Mouse (Mus musculus): Measurements from ENCODE around the gene Tlk2.
"Not testable (repeated sequence)": the region's sequence is repeated elsewhere in the genome, so short reads cannot be mapped to it uniquely, and the experiment has no call there.

Tlk2 gene

GRCm38 (mm10) chr11:105178516-105178915 is at the start of gene Tlk2:
TSS of gene Tlk2 (plus strand) at chr11:105178807.
- no peak for DNase-seq (ENCODE audit: low read depth)

GRCm38 (mm10) chr11:105135692-105136091 is 42.9 kb upstream of the Tlk2 start:
- DNase-seq (ENCODE audit: low read depth) = no peak

DNA sequence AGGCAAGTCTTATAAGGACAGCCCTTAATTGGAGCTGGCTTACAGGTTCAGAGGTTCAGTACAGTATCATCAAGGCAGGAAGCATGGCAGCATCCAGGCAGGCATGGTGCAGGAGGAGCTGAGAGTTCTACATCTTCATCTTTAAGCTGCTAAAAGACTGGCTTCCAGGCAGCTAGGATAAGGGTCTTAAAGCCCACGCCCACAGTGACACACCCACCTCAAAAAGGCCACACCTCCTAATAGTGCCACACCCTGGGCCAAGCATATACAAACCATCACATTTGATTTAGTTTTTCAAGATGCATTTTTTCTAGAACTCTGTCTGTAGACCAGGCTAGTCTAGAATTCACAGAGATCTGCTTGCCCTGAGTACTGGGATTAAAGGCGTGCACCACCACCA is 41.4 kb upstream of the Tlk2 start:
- not testable (repeated sequence) for DNase-seq (ENCODE audit: low read depth)

DNA sequence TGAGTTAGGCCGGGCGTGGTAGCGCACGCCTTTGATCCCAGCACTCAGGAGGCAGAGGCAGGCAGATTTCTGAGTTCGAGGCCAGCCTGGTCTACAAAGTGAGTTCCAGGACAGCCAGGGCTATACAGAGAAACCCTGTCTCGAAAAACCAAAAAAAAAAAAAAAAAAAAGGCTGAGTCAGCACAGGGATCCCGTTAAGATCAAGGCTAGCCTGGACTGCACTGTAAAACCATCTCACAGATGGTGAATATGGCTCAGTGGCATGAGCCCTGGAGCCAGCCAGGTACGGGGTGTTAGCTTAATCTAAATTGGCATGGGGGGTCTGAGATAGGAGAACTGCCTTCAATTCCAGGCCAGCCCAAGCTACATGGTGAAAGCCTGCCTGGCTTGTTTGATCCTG is 38.1 kb upstream of the Tlk2 start:
- not testable (repeated sequence) for DNase-seq (ENCODE audit: low read depth)

GRCm38 (mm10) chr11:105141115-105141514 is 37.5 kb upstream of the Tlk2 start:
- DNase-seq (ENCODE audit: low read depth) = no peak

DNA sequence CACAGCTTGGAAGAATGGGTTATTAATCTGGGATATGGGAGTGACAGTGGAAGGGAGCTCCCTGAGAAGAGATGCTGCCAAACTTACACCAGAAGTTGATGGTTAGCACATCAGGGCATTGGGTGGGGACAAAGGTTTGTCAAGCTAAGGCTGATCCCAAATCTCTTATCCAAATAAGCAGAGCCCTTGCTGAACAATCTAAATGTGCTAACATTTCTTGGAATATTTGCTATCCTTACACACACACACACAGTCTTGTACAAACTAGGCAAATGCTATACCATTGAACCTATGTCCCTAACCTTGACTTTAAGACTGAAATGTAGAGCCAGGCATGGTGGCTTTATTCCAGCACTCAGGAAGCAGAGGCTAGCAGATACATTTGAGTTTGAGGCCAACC is 35.0 kb upstream of the Tlk2 start:
- DNase-seq (ENCODE audit: low read depth) = no peak

DNA sequence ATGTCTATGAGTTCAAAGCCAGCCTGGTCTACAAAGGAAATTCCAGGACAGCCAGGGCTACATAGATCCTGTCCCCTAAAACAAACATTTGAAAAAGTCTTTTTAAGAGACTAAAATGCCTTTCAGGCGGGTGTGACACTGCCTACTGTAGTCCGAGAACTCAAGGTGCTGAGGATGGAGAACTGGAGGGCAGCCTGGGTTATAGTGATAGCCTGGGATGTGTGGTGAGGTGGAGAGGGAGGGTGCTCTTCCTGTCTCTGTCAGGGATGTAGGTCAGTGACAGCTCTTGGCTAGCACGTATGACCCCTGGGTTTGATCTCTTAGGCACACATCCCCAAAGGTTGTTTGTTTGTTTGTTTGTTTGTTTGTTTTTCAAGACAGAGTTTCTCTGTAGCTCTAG is 34.5 kb upstream of the Tlk2 start:
- no peak for DNase-seq (ENCODE audit: low read depth)

- peak; percentile 51 for DNase-seq (ENCODE audit: low read depth)
Measured at GRCm38 (mm10) chr11:105144508-105145210, 33.9 kb upstream of the Tlk2 start.

DNA sequence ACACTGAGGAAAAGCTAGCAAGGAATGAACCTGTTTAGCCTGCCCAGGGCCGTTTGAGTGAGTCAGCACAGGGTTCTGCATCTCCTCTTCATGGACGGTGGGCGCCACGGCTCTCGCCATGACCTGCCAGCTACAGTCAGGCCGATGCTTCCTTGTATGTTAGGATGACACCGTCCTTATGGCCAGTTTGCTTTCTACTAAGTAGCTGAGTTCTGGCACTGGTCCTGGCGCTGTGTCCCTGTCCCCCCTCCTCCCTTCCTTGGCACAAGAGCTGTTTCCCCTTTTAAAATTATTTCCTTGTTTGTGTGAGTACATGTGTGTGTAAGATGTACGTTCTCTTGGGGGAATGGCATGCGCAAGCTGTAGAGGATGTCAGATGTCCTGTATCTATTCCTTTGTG is 33.4 kb upstream of the Tlk2 start:
- DNase-seq (ENCODE audit: low read depth) = no peak

DNA sequence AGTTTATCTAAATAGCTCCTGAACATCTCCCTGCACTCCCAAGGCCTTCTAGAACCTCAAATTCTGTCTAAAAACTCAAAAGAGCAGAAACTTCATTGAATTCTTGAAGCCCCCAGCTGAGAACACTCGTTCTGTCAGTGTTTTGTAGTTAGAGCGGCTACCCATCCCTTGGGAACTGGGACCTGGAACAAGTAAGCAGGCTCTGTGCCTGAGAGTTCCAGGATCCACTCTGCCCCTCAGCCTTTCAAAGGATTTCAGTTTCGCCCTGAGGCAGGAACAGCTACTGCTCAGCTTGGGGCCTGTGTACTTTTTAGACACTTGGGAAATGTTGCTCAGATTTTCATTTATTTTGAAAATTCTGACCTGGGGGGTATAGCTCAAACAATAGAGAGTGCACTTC is 32.0 kb upstream of the Tlk2 start, which contains the start of gene Gm10842:
Gene Gm10842, plus strand, starts transcription at position 301 of the 400 bp plus-strand sequence.
- DNase-seq (ENCODE audit: low read depth) = no peak

GRCm38 (mm10) chr11:105149353-105149752 is 29.3 kb upstream of the Tlk2 start:
- peak; percentile 17 for DNase-seq (ENCODE audit: low read depth)

GRCm38 (mm10) chr11:105149766-105150165 is 28.8 kb upstream of the Tlk2 start:
- DNase-seq (ENCODE audit: low read depth) = peak; percentile 35

DNA sequence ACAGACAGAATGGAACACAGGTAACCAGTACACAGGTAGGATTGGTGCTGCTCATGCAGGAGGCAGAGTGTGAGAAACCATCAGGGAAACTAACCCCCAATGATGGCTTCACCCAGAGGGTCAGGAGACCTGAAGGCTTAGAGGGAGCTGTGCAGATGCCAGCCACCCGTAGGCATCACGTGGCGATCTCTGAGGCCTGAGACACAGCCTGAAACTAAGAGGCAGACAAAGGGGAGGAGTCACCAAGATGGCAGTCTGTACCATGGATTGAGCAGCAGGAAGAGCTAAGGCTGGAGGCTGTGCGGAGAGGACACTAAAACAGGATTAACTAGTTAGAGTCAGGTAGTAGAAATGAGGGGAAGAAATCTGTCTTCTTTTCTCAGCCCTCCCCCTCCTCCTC is 27.9 kb upstream of the Tlk2 start:
- no peak for DNase-seq (ENCODE audit: low read depth)

DNA sequence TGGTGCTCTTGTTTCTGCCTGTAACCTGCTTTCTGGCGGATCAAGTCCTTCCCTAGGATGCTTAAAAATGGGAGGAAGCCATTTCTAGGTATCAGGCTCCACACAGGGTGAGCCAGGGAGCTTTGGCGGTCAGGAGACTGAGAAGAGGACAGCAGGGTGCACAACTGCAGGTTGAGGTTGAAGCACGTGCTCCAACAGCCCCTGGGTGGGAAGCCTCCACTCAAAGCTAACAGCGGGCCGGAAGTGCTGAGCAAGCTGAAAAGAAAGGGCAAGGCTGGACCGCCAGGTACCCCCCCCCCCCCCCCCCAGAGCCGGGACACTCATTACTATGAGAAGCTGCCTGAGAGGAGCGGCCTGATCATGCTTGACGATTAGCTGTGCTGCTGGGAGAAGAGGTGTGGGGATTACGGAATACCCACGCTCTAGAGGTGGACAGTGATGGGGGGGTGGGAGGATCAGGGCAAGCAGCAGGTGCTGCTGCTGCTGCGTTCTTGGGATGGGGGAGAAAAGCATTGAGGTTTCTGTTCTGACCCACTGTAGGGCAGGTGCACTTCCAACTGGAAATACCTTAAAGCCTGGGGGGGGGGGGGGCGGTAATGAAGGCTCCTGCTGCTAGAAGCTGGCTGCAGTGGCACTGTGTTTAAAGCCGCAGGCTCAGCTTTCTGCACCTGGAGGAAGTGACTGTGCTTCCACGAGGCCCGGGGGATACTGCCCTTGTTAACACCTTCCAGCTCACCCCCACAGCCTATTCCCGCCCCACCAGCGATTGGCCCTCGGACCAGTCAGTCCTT is 27.2 kb upstream of the Tlk2 start:
- DNase-seq (ENCODE audit: low read depth) = no peak

DNA sequence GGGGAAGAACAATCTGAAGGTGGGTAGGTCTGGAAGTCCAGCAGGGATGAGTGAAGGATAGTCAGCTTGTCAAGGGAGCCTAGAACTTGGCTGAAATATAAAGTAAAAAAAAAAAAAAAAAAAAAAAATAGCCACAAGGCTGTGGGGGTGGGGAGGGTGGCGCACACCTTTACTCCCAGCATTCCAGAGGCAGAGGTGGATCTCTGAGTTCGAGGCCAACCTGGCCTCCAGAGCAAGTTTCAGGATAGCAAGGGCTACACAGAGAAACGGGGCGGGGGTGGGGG is 26.6 kb upstream of the Tlk2 start:
- DNase-seq (ENCODE audit: low read depth) = no peak

GRCm38 (mm10) chr11:105152357-105152899 is 26.2 kb upstream of the Tlk2 start:
- no peak for DNase-seq (ENCODE audit: low read depth)

DNA sequence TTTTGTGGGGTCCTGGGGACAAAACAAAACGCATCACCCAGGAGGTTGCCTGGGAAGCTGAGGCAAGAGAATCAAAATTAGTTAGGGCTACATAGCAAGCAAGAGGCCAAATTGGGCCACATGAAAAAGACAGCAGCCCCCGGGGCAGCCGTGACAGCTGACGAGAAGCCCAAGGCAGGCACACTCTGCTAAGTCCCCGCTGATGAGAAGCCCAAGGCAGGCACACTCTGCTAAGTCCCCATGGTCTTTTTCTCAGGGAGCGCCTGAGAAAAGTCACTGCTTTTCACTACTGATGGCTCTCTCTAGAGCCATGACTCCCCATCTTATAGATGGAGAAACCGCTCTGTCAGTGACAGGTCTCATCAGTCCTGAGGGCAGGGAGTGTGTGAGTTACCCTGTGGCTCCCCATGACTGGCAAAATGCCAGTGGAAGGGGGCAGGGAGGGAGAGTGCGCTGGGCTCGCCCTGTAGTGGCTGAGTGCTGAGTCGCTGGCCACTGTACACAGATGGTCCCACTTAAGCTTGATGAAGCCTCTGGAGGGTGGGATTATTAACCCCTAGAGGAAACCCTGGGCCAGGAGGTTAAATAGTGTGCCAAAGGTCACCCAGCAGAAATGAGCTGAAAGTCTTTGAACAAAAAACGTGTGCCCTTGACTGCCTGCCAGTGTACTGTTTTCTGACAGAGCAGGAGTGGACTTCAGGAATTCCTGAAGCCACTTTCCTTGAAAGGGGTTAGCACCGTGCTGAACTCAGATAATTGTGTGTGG is 25.4 kb upstream of the Tlk2 start:
- peak; percentile 80 for DNase-seq (ENCODE audit: low read depth)

DNA sequence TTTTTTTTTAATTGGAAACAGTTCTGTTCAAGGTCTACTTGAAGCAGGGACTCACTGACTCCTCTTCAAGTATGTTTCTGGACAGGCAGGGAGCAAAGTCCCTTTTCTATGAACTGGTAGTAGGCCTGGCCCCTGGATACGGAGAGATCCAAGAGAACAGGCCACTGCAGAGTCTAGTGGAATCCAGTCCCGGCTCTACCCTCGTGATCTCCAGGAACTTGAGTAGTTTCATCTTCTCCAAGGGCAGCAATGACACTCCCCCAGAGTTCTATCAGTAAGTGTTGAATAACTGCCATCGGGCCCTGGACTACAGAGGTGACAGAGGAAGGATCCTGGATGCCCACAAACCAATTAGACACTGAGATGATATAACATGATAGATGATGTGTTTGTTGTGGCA is 22.7 kb upstream of the Tlk2 start:
- no peak for DNase-seq (ENCODE audit: low read depth)

DNA sequence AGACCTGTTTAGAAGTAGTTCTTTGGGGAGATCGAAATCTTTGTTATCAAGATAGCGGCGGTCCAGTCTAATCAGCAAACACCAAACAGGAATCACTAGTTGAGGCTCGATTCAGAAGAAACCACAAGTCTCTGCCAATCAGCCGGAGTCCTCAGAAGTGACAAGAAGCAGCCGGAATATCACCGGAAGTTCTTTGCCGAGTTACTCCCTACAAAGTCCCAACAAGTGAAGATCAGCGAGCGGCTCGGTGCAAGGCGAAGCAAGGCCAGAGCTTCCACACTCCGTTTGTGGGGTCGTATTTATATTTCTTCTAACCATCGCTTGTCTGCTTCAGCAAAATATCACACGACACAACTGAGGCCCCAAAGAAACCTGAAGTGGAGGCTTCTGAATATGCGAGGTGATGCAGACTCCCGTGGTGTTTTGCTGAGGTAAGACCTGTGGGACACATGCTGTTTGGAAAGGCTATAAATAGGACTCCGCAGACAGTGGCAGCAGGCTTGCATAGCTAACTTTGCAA is 21.8 kb upstream of the Tlk2 start:
- DNase-seq (ENCODE audit: low read depth) = no peak

GRCm38 (mm10) chr11:105158047-105158446 is 20.6 kb upstream of the Tlk2 start:
- no peak for DNase-seq (ENCODE audit: low read depth)

DNA sequence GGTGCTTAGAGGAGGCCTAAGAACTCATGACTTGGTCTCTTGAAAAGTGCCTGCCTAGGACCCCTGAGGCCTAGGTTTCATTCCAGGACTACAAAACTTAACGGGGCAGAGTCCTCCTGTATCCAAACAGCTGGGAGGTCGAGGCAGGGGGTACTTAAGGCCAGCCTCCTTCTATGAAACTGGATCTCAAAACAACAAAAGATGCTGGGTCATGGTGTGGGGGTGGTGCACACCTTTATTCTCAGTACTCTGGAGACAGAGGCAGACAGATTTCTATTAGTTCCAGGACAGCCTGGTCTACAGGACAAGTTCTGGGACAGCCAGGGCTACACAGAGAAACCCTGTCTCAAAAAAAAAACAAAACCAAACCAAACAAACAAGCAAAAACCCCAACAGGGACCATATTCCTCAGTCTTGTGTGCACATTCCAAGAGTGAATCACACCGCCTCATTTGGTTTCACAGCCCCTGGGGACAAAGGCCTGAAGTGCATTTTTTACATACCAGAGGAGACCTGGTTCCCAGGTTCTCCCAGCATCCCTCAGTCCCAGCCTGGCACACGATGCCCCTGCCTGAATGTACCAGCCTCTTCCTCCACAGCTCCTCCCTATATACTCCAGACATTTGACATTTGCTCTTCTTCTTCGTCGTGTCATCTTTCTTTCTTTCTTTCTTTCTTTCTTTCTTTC is 18.8 kb upstream of the Tlk2 start:
- peak; percentile 64 for DNase-seq (ENCODE audit: low read depth)

DNA sequence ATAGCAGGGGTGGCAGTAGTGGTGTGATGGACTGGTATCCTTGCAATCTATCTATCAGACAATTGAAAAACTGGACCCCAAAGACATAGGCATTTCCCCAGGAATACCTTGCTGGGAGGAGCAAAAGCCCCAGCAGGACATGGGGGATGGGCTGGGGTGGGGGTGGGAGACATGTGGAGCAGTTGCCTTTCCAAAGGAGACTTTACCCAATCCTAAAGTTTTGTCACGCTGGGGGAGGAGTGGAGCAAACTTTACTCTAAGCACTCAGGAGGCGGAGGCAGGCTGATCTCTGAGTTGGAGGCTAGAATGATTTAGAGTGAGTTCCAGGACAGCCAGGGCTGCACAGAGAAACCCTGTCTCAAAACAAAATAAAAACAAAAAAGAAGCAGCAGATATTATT is 17.2 kb upstream of the Tlk2 start:
- no peak for DNase-seq (ENCODE audit: low read depth)

Data from NIH3T3 (cell line).